Mouse (Mus musculus) erythroblast, embryonic 14.5 days (primary cell): ENCODE results near the gene Zc3h12c.

Source experiments
- GATA1 ChIP-seq: IDR thresholded peaks from 2 replicates; pipeline ENCODE4 v1.6.1; 2012; ENCODE audit warnings: low read length, inconsistent platforms, mixed read lengths
- TAL1 ChIP-seq: IDR thresholded peaks from 3 replicates; pipeline ENCODE4 v1.6.1; 2012; ENCODE audit warnings: low read length, inconsistent platforms, mixed read lengths

DNA sequence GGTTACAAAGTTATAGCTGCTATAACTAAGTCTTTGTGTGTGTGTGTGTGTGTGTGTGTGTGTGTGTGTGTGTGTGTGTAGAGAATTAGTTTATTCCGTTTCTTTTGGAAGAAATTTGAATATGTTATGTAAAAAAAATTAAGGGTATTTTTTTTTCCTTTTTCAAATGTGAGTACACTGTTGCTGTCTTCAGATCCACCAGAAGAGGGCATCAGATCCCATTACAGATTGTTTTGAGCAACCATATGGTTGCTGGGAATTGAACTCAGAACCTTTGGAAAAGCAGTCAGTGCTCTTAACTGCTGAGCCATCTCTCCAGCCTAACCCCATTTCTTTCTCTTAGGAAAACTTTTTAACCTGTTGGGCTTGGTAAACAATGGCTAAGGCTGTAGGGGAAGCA, 7.9 kb downstream of the Zc3h12c start:
- TF ChIP-seq GATA1 (no peak), TAL1 (no peak)
